8 mouse cellular contexts compared by ENCODE assay signal in the genomic region with DNA sequence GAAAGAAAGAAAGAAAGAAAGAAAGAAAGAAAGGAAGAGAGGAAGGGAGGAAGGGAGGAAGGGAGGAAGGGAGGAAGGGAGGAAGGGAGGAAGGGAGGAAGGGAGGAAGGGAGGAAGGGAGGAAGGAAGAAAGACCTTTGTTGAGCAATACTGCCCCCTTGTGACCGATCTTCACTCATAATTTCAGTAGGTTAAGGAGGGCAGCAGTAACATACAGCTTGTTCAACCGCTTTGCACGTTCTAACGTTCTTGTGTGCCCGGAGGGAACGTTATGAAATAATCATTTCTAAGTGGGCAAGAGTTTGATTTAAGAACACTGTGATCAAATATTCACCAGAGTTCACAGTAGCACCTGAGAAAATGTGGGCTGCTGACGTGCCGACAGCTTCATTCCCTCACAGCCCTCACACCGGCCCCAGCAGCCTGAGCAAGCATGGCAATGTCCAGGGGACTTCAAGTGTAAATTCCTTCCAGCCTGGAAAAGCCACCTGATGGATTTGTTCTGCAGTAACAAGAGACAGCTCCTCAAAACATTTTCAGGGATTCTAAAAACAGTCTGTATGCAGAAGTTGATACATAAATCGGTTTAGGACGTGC. TPM values are rescaled to one million over a fixed set of nuclear protein-coding genes. Genes with fewer than 3 reads are reported as not detected.
DNase-seq lines count a peak whose midpoint lies in the region; ATAC-seq lines count a peak whose summit lies in the region.

No protein-coding gene starts in this region.

- H3K36me3 ChIP-seq in liver, embryonic 12.5 days, result no peaks in the 10 kb centered on the region
- H3K36me3 ChIP-seq in heart, embryonic 15.5 days, result no peaks in the 10 kb centered on the region
- no peaks in the 10 kb centered on the region for H3K36me3 ChIP-seq in midbrain, embryonic 10.5 days

- H3K27me3 ChIP-seq in liver, embryonic 12.5 days (replicated peaks), result peaks cover 4% of the 10 kb centered on the region
- H3K27me3 ChIP-seq in heart, embryonic 15.5 days, result no peaks in the 10 kb centered on the region
- H3K27me3 ChIP-seq in midbrain, embryonic 10.5 days (ENCODE audit: low read depth, poor library complexity, severe bottlenecking), result no peaks in the 10 kb centered on the region

- 42% methylated on average over 11 of the region's 11 CpGs for WGBS in liver, embryonic 12.5 days (ENCODE audit: insufficient replicate concordance)
- WGBS in heart, embryonic 15.5 days, result 27% methylated on average over 11 of the region's 11 CpGs
- 59% methylated on average over 11 of the region's 11 CpGs for WGBS in midbrain, embryonic 10.5 days

- H3K4me3 ChIP-seq in liver, embryonic 12.5 days, result no peak overlapping the region
- no peak overlapping the region for H3K4me3 ChIP-seq in heart, embryonic 15.5 days
- no peak overlapping the region for H3K4me3 ChIP-seq in midbrain, embryonic 10.5 days

- H3K9me3 ChIP-seq in liver, embryonic 12.5 days (replicated peaks), result no peaks in the 10 kb centered on the region
- H3K9me3 ChIP-seq in heart, embryonic 15.5 days (replicated peaks), result no peaks in the 10 kb centered on the region
- no peaks in the 10 kb centered on the region for H3K9me3 ChIP-seq in midbrain, embryonic 10.5 days (replicated peaks)

- H3K4me1 ChIP-seq in liver, embryonic 12.5 days, result no peaks in the 10 kb centered on the region
- H3K4me1 ChIP-seq in heart, embryonic 15.5 days (replicated peaks), result no peaks in the 10 kb centered on the region
- no peaks in the 10 kb centered on the region for H3K4me1 ChIP-seq in midbrain, embryonic 10.5 days

- no peak for ATAC-seq in liver, embryonic 12.5 days
- ATAC-seq in heart, embryonic 15.5 days (replicated peaks; ENCODE audit: insufficient number of reproducible peaks, insufficient read depth, low FRiP score, low read depth), result no peak

- peak; percentile 53 for DNase-seq in cerebellum, adult 18-20 months
- no peak for DNase-seq in cerebellum, adult 11 months
- DNase-seq in liver, result peak; percentile 25
- DNase-seq in brain, adult 2 months (ENCODE audit: low read depth, low spot score), result peak; percentile 78
- DNase-seq in lung, postnatal 25 days (ENCODE audit: low spot score), result peak; percentile 22
- no peak for DNase-seq in midbrain, embryonic 10.5 days (ENCODE audit: low spot score)

- H3K4me2 ChIP-seq in liver, embryonic 12.5 days, result no peak overlapping the region
- H3K4me2 ChIP-seq in heart, embryonic 15.5 days, result peak overlapping the region; percentile 37

- no peak overlapping the region for H3K27ac ChIP-seq in liver, embryonic 12.5 days
- no peak overlapping the region for H3K27ac ChIP-seq in heart, embryonic 15.5 days
- no peak overlapping the region for H3K27ac ChIP-seq in midbrain, embryonic 10.5 days (replicated peaks)

- no peak overlapping the region for H3K9ac ChIP-seq in liver, embryonic 12.5 days
- no peak overlapping the region for H3K9ac ChIP-seq in heart, embryonic 15.5 days

RNA-seq across cellular contexts. Expression of a gene that starts 26.2 kb away (rescaled TPM):
- polyA plus RNA-seq in liver, embryonic 12.5 days (2016; fragmentation: Nextera tagmentation; extraction: Ambion mirVana), result 81.5 and 81.8 TPM in 2 replicates
- polyA plus RNA-seq in heart, embryonic 15.5 days (2015; fragmentation: Nextera tagmentation; extraction: Ambion mirVana), result 65.2 and 69.9 TPM in 2 replicates
- 102 and 113 TPM in 2 replicates for polyA plus RNA-seq in midbrain, embryonic 10.5 days (2016; fragmentation: Nextera tagmentation; extraction: Ambion mirVana)

Comparison
In these comparisons a context has a peak if more than half of its experiments do, and no peak if none do; other contexts are left out.
1. DNase-seq: peak in cerebellum, adult 18-20 months (2 of 2), liver (single experiment), brain, adult 2 months (single experiment) and lung, postnatal 25 days (single experiment); none in cerebellum, adult 11 months (single experiment) and midbrain, embryonic 10.5 days (single experiment).